Mouse (Mus musculus): ENCODE results near the gene Vmn1r214. TPM values are rescaled to one million over a fixed set of nuclear protein-coding genes. Genes with fewer than 3 reads are reported as not detected.

The Vmn1r214 gene
- total RNA-seq (2014; rRNA removed; ENCODE audit: low replicate concordance) (not detected in 2 replicates), polyA plus RNA-seq (2015; fragmentation: Nextera tagmentation; extraction: Ambion mirVana) (not detected in 2 replicates)

- no peak within 1 kb of the TSS for H3K9ac ChIP-seq (replicated peaks; ENCODE audit: low read depth, low read length)
- no peak for DNase-seq (ENCODE audit: low spot score)
- no peak within 1 kb of the TSS for H3K27ac ChIP-seq (ENCODE audit: low read depth)
- H3K4me1 ChIP-seq (ENCODE audit: control insufficient read depth, insufficient read depth), result no peaks in the 10 kb centered on the region
- WGBS, result 67% methylated on average over 3 of the region's 3 CpGs
- TF ChIP-seq EP300 (IDR thresholded peaks at IDR 0.05; ENCODE audit: low read depth) (no peak), CTCF (IDR thresholded peaks at IDR 0.05; ENCODE audit: low read depth) (no peak)
- H3K9me3 ChIP-seq (replicated peaks; ENCODE audit: control insufficient read depth, low read length), result no peaks in the 10 kb centered on the region
- H3K36me3 ChIP-seq (replicated peaks; ENCODE audit: control insufficient read depth, insufficient read depth, low read length), result no peaks in the 10 kb centered on the region
- no peak within 1 kb of the TSS for H3K4me2 ChIP-seq (ENCODE audit: low read depth, low read length)
- ATAC-seq (ENCODE audit: insufficient read depth, low read depth), result no peak
- no peaks in the 10 kb centered on the region for H3K27me3 ChIP-seq (ENCODE audit: control insufficient read depth, insufficient read depth, low read length)
- no peak within 1 kb of the TSS for H3K4me3 ChIP-seq (ENCODE audit: low read depth, low read length)
Measured at GRCm38 (mm10) chr13:23030118-23030517, at the start of gene Vmn1r214. TSS of gene Vmn1r214 (plus strand) at chr13:23030418.

- no peak overlapping the region for H3K4me3 ChIP-seq (ENCODE audit: low read depth, low read length)
- H3K27ac ChIP-seq (ENCODE audit: low read depth), result no peak overlapping the region
- H3K9me3 ChIP-seq (replicated peaks; ENCODE audit: control insufficient read depth, low read length), result no peaks in the 10 kb centered on the region
- 72% methylated on average over 11 of the region's 11 CpGs for WGBS
- DNase-seq (ENCODE audit: low spot score), result no peak
- no peak overlapping the region for H3K9ac ChIP-seq (replicated peaks; ENCODE audit: low read depth, low read length)
- H3K4me2 ChIP-seq (ENCODE audit: low read depth, low read length), result no peak overlapping the region
- H3K4me1 ChIP-seq (ENCODE audit: control insufficient read depth, insufficient read depth), result no peaks in the 10 kb centered on the region
- H3K27me3 ChIP-seq (ENCODE audit: control insufficient read depth, insufficient read depth, low read length), result no peaks in the 10 kb centered on the region
- H3K36me3 ChIP-seq (replicated peaks; ENCODE audit: control insufficient read depth, insufficient read depth, low read length), result no peaks in the 10 kb centered on the region
- no peak for ATAC-seq (ENCODE audit: insufficient read depth, low read depth)
- TF ChIP-seq CTCF (IDR thresholded peaks at IDR 0.05; ENCODE audit: low read depth) (no peak), EP300 (IDR thresholded peaks at IDR 0.05; ENCODE audit: low read depth) (no peak)
Measured at GRCm38 (mm10) chr13:22990214-22990891, 39.9 kb upstream of the Vmn1r214 start.

GRCm38 (mm10) chr13:22992178-22992700 lies 38.0 kb upstream of the Vmn1r214 start:
- H3K27me3 ChIP-seq (ENCODE audit: control insufficient read depth, insufficient read depth, low read length), result no peaks in the 10 kb centered on the region

GRCm38 (mm10) chr13:22992721-22993120 lies 37.5 kb upstream of the Vmn1r214 start:
- no peak overlapping the region for H3K4me3 ChIP-seq (ENCODE audit: low read depth, low read length)
- no peak for TF ChIP-seq EP300 (IDR thresholded peaks at IDR 0.05; ENCODE audit: low read depth)
- DNase-seq (ENCODE audit: low spot score) (no peak), ATAC-seq (ENCODE audit: insufficient read depth, low read depth) (no peak)
- H3K4me2 ChIP-seq (ENCODE audit: low read depth, low read length), result no peak overlapping the region
- 56% methylated on average over 2 of the region's 2 CpGs for WGBS
- peaks cover 14% of the 10 kb centered on the region; the same call in 1 of the 2 replicates for H3K9me3 ChIP-seq (replicated peaks; ENCODE audit: control insufficient read depth, low read length)
- no peak overlapping the region for H3K27ac ChIP-seq (ENCODE audit: low read depth)
- no peaks in the 10 kb centered on the region for H3K4me1 ChIP-seq (ENCODE audit: control insufficient read depth, insufficient read depth)
- H3K27me3 ChIP-seq (ENCODE audit: control insufficient read depth, insufficient read depth, low read length), result no peaks in the 10 kb centered on the region
- H3K9ac ChIP-seq (replicated peaks; ENCODE audit: low read depth, low read length), result no peak overlapping the region
- H3K36me3 ChIP-seq (replicated peaks; ENCODE audit: control insufficient read depth, insufficient read depth, low read length), result no peaks in the 10 kb centered on the region

More at GRCm38 (mm10) chr13:22992178-22992700, 38.0 kb upstream of the Vmn1r214 start:
- ATAC-seq (ENCODE audit: insufficient read depth, low read depth), result no peak
- Histone ChIP-seq H3K4me1 (ENCODE audit: control insufficient read depth, insufficient read depth) (no peaks in the 10 kb centered on the region), H3K9me3 (replicated peaks; ENCODE audit: control insufficient read depth, low read length) (peaks cover 9% of the 10 kb centered on the region; the same call in 1 of the 2 replicates), H3K27ac (ENCODE audit: low read depth) (no peak overlapping the region), H3K4me2 (ENCODE audit: low read depth, low read length) (no peak overlapping the region), H3K4me3 (ENCODE audit: low read depth, low read length) (no peak overlapping the region), H3K9ac (replicated peaks; ENCODE audit: low read depth, low read length) (no peak overlapping the region), H3K36me3 (replicated peaks; ENCODE audit: control insufficient read depth, insufficient read depth, low read length) (no peaks in the 10 kb centered on the region)
- whole genome bisulfite sequencing, result 28% methylated on average over 1 of the region's 1 CpGs
- DNase-seq (ENCODE audit: low spot score), result no peak
- TF ChIP-seq EP300 (IDR thresholded peaks at IDR 0.05; ENCODE audit: low read depth), result no peak
- no peak for TF ChIP-seq CTCF (IDR thresholded peaks at IDR 0.05; ENCODE audit: low read depth)

GRCm38 (mm10) chr13:23007356-23007755 lies 22.9 kb upstream of the Vmn1r214 start, which contains the start of gene Vmn1r213:
TSS of gene Vmn1r213 (plus strand) at chr13:23007656.
- Histone ChIP-seq H3K4me2 (ENCODE audit: low read depth, low read length) (no peak within 1 kb of the TSS), H3K9me3 (replicated peaks; ENCODE audit: control insufficient read depth, low read length) (no peaks in the 10 kb centered on the region), H3K4me3 (ENCODE audit: low read depth, low read length) (no peak within 1 kb of the TSS), H3K27ac (ENCODE audit: low read depth) (no peak within 1 kb of the TSS), H3K4me1 (ENCODE audit: control insufficient read depth, insufficient read depth) (no peaks in the 10 kb centered on the region), H3K27me3 (ENCODE audit: control insufficient read depth, insufficient read depth, low read length) (no peaks in the 10 kb centered on the region), H3K36me3 (replicated peaks; ENCODE audit: control insufficient read depth, insufficient read depth, low read length) (no peaks in the 10 kb centered on the region), H3K9ac (replicated peaks; ENCODE audit: low read depth, low read length) (no peak within 1 kb of the TSS)
- no peak for TF ChIP-seq EP300 (IDR thresholded peaks at IDR 0.05; ENCODE audit: low read depth)
- TF ChIP-seq CTCF (IDR thresholded peaks at IDR 0.05; ENCODE audit: low read depth), result no peak
- WGBS, result 43% methylated on average over 1 of the region's 1 CpGs
- DNase-seq (ENCODE audit: low spot score) (no peak), ATAC-seq (ENCODE audit: insufficient read depth, low read depth) (no peak)
